Mouse (Mus musculus): ENCODE measurements at regions not wholly inside any gene's neighbourhood (a gene's known extent, or its start where the extent isn't known, plus 50 kb on each side); places are given as distances from the start of the nearest gene placed in this dataset.
"Not testable (repeated sequence)": the region's sequence is repeated elsewhere in the genome, so short reads cannot be mapped to it uniquely, and the experiment has no call there.

GRCm38 (mm10) chr9:17742308-17742707, 549.6 kb upstream of the Chordc1 start:
- Histone ChIP-seq H3K27me3 (ENCODE audit: low read depth, poor library complexity, severe bottlenecking) (no peaks in the 10 kb centered on the region), H3K4me3 (no peak overlapping the region), H3K9me3 (replicated peaks) (no peaks in the 10 kb centered on the region), H3K27ac (replicated peaks) (no peak overlapping the region), H3K36me3 (no peaks in the 10 kb centered on the region), H3K4me1 (no peaks in the 10 kb centered on the region)
- DNase-seq (ENCODE audit: low spot score): no peak
- 95% methylated on average over 1 of the region's 1 CpGs for WGBS

GRCm38 (mm10) chr9:17745238-17745637, 546.7 kb upstream of the Chordc1 start:
- no peak overlapping the region for H3K27ac ChIP-seq (replicated peaks)
- H3K9me3 ChIP-seq (replicated peaks): no peaks in the 10 kb centered on the region
- H3K4me1 ChIP-seq: no peaks in the 10 kb centered on the region
- DNase-seq (ENCODE audit: low spot score): no peak
- H3K27me3 ChIP-seq (ENCODE audit: low read depth, poor library complexity, severe bottlenecking): no peaks in the 10 kb centered on the region
- no peaks in the 10 kb centered on the region for H3K36me3 ChIP-seq
- H3K4me3 ChIP-seq: no peak overlapping the region

- H3K4me3 ChIP-seq: no peak overlapping the region
- H3K27ac ChIP-seq (replicated peaks): no peak overlapping the region
- DNase-seq (ENCODE audit: low spot score): no peak
- no peaks in the 10 kb centered on the region for H3K4me1 ChIP-seq
- no peaks in the 10 kb centered on the region for H3K36me3 ChIP-seq
- no peaks in the 10 kb centered on the region for H3K27me3 ChIP-seq (ENCODE audit: low read depth, poor library complexity, severe bottlenecking)
- no peaks in the 10 kb centered on the region for H3K9me3 ChIP-seq (replicated peaks)
Observed at GRCm38 (mm10) chr9:17745684-17746083, 546.2 kb upstream of the Chordc1 start.

- WGBS: 23% methylated on average over 2 of the region's 2 CpGs
- not testable (repeated sequence) for H3K27ac ChIP-seq (replicated peaks); H3K36me3 ChIP-seq; H3K9me3 ChIP-seq (replicated peaks); H3K27me3 ChIP-seq (ENCODE audit: low read depth, poor library complexity, severe bottlenecking); DNase-seq (ENCODE audit: low spot score); H3K4me3 ChIP-seq; H3K4me1 ChIP-seq
Observed at GRCm38 (mm10) chr9:17791835-17792234, 500.1 kb upstream of the Chordc1 start.

DNA sequence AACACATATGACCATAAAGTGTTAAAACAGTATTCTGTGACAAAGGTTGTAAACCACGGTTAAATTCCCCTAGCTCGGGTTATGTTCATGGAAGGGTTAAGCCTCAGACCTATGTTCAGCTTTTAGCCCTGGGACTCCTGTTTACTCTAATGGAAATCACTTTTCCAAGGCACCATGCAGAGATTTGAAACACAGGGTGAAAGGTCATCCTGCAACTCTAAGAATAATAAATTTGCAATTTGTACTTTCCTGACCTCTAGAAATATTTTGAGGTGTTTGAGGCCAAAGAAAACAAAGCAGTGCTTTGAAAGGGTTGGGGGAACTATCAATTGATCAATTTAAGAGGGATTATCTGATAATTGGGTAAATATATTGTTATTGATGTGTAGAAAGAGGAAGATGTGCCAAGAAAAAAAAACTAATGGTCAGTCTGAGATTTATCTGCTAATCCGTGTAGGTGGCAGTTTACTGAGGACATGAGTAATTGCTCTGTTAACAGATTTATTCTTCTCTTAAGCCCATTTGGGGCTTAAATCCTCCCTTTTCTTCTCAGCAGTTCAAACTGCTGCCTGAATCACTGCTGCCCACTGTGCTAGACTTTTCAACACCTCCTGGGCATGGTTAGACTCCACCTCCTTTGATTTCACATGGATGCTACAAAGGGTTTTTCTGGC, 475.1 kb upstream of the Chordc1 start:
- no peaks in the 10 kb centered on the region for H3K36me3 ChIP-seq
- no peak overlapping the region for H3K4me3 ChIP-seq
- peak; percentile 14 for DNase-seq (ENCODE audit: low spot score)
- peaks cover 11% of the 10 kb centered on the region for H3K4me1 ChIP-seq
- WGBS: 10% methylated on average over 3 of the region's 3 CpGs
- H3K9me3 ChIP-seq (replicated peaks): no peaks in the 10 kb centered on the region
- peaks cover 38% of the 10 kb centered on the region for H3K27me3 ChIP-seq (ENCODE audit: low read depth, poor library complexity, severe bottlenecking)
- H3K27ac ChIP-seq (replicated peaks): no peak overlapping the region

DNA sequence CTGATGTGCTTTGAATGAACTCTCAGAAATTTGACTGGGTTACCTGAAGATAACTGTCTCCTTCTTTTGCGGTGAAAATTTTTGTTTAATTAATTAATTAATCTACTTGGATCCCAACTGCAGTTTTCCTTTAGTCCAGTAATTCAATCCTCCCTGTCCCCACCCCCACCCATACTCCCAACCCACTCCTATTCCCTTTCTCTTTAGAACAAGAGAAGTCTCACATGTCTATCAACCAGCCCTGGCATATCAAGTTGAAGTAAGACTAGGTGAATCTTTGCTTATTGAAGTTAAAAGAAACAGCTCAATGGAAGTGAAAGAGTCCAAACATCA, 474.6 kb upstream of the Chordc1 start:
- DNase-seq (ENCODE audit: low spot score): no peak
- WGBS: 32% methylated on average over 1 of the region's 1 CpGs
- Histone ChIP-seq H3K4me3 (no peak overlapping the region), H3K9me3 (replicated peaks) (no peaks in the 10 kb centered on the region), H3K4me1 (peaks cover 11% of the 10 kb centered on the region), H3K36me3 (no peaks in the 10 kb centered on the region), H3K27me3 (ENCODE audit: low read depth, poor library complexity, severe bottlenecking) (peaks cover 38% of the 10 kb centered on the region), H3K27ac (replicated peaks) (no peak overlapping the region)

DNA sequence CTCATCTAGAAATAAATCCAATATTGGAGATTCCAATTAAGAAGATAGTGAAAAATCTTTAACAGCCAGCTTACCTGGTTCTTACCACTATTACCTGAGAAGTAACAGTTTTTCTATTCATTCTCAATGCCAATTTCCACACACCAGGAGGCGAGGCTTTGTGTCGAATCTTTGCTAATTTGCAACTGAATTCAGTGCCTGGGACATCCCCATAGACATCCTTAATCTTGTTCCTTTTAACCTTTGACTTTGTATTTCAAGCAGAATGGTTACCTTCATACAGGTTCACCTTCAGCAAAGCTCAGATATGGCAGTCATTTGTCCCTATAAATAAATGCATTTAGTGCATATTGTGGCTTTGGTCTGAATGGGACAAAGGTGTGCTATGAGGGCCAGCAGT, 426.4 kb upstream of the Chordc1 start:
- Histone ChIP-seq H3K9me3 (replicated peaks) (no peaks in the 10 kb centered on the region), H3K27ac (replicated peaks) (no peak overlapping the region), H3K27me3 (ENCODE audit: low read depth, poor library complexity, severe bottlenecking) (no peaks in the 10 kb centered on the region), H3K36me3 (no peaks in the 10 kb centered on the region), H3K4me1 (no peaks in the 10 kb centered on the region), H3K4me3 (no peak overlapping the region)
- WGBS: 95% methylated on average over 2 of the region's 2 CpGs
- DNase-seq (ENCODE audit: low spot score): no peak

DNA sequence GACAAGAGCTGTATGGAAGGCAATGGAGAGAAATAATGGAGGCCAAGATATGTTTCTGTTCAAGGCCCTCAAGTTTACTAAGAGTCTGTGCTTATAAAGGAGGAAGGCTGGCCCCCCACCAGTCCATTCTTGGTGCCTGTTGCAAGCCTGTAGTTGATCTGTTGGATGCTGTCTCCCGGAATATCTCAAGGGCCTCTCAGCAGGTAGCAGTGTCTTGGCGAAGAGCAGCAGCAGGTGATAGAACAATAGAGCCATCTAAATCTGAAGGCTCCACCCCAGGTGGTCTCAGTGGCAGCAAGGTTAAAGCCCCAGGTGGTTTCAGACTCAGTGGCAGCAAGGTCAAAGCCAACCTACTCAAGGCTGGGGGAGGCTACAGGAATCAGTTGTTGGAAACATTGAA, 417.1 kb upstream of the Chordc1 start:
- no peak overlapping the region for H3K27ac ChIP-seq (replicated peaks)
- H3K27me3 ChIP-seq (ENCODE audit: low read depth, poor library complexity, severe bottlenecking): no peaks in the 10 kb centered on the region
- H3K4me3 ChIP-seq: no peak overlapping the region
- H3K9me3 ChIP-seq (replicated peaks): no peaks in the 10 kb centered on the region
- H3K36me3 ChIP-seq: no peaks in the 10 kb centered on the region
- 40% methylated on average over 2 of the region's 2 CpGs for WGBS
- H3K4me1 ChIP-seq: no peaks in the 10 kb centered on the region
- no peak for DNase-seq (ENCODE audit: low spot score)

All from midbrain, embryonic 10.5 days (tissue).